Mouse (Mus musculus) embryo, embryonic 10.5 days (tissue): Measurements from ENCODE around the gene Atp23.

ENCODE experiments used
- DNase-seq: peaks from one replicate; pipeline ENCODE4 v3.0.0-alpha.2; 2015; ENCODE audit warnings: low spot score

The Atp23 gene

DNA sequence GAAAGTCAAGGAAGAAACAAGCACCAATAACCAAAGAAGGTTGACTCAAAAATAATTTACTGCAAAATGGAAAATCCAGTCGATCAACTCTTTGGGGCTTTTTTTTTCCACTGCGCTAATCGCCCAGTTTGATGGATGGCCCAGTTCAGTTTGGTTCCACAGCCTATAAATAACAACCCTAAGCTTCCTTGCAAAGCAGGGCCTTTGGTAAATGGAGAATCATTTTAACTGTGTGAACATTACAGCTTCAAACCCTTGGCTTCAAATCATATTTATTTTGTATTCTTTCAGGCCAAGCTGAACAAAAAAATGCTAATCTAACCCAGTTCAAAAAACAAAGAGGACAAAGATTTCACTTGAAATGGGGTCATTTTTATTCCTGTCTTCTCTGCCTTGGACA is 78.7 kb downstream of the Atp23 start:
- DNase-seq: no peak
